Mouse (Mus musculus) liver, postnatal 0 days (tissue): ENCODE measurements at regions not wholly inside any gene's neighbourhood (a gene's known extent, or its start where the extent isn't known, plus 50 kb on each side); places are given as distances from the start of the nearest gene placed in this dataset.

Source experiments
- CTCF ChIP-seq: sonication (generic); IDR thresholded peaks from 2 replicates; pipeline ENCODE4 v1.5.1; 2016; ENCODE audit warnings: antibody characterized with exemption, low read depth
- EP300 ChIP-seq: IDR thresholded peaks from 2 replicates; pipeline ENCODE4 v1.6.1; 2016; ENCODE audit warnings: antibody characterized with exemption, low read depth, mild to moderate bottlenecking

DNA sequence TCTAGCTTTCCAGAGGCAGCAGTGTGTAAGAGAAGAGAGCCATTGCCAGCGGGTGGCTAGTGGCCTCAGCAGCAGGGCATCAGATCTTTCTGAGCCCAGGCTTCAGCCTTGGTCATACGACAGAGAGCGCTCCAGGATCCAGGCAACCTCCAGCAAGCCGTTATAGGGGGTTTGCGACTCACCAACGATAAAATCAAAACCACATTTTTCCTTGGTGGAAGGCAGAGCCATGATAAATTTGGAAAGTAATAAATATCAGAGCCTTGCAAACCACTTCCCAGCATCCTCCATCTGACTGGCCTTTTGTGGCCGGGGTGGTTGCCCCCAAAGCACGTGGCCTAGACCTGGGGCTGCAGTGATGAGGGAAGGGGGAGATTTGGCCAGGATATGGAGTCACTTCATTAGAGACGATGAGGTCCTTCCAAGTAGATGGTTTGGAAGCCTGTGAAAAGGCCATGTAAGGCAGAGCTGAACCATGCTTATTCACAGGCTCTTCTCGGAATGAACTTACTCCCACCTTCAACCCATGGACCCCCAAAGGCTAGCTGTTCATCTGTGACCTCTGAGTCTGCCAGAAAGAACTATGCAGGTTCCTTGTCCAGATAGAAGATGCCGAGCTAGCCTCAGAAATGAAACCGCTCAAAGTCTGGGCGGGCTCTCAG is 110.9 kb downstream of the Ptpn20 start:
- TF ChIP-seq CTCF (no peak), EP300 (no peak)
